Mouse (Mus musculus): ENCODE data around the gene Rhob. TPM values are rescaled to one million over a fixed set of nuclear protein-coding genes. Genes with fewer than 3 reads are reported as not detected.

Gene Rhob
- 107 and 120 TPM in 2 replicates for total RNA-seq (2015)
- total RNA-seq (2017) = 55.4 and 60.5 TPM in 2 replicates

DNA sequence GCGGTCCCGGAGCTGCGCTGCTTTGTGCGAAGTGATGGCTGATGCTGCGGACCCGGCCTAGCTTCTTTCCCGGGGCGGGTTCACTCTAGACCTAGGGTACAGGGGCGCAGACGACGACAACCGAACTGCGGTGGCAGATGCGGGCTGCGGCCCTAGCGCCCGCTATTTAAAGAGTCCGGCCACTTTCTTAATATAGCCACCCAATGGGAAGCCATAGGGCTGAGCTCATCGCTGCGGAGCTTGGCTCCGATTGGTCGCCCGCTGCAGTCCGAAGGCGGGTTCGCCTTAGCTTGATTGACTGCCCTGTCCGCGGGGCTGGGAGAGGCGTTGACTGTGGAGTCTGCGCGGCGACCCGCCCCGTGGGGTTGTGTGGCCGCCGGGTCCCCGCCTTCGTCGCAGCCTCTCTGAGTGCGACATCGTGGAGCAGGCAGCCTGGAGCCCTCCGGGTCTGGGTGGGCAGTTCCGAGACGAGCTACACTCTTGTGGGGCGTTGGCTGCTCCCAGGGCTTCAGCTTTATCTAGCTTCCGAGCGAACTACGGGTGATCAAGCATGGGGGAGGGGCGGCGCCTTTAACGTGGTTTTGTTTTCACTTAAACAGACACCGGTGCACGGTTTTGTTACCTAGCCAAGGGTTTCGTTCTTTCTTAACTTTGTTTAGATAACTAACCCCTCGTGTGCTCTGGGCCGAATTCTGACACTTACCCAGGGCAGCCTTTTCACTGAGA, at the start of gene Rhob:
Gene Rhob, minus strand, starts transcription at position 139 of the 726 bp plus-strand sequence.
- ATAC-seq (ENCODE audit: poor library complexity, severe bottlenecking) = peak; percentile 79

DNA sequence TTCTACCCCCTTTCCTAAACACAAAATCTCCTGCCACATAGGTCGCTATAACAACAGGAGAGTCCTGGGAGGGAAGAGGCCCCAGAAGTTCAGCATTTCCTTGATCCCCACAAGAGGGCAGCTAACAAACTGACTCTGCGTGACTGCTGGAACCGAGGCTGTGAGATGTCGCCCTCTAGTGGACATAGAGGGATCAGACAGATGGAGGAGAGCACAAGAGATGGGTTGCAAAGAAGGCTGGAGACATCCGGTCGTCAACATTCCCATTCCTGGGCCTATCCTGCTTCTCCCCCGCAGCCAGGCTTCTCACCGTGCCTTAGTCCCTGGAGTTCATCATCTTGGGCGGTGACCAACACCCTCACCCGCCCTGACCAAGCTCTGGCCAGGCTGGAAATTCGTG, 47.5 kb upstream of the Rhob start:
- peak; percentile 99 for ATAC-seq (ENCODE audit: poor library complexity, severe bottlenecking)

DNA sequence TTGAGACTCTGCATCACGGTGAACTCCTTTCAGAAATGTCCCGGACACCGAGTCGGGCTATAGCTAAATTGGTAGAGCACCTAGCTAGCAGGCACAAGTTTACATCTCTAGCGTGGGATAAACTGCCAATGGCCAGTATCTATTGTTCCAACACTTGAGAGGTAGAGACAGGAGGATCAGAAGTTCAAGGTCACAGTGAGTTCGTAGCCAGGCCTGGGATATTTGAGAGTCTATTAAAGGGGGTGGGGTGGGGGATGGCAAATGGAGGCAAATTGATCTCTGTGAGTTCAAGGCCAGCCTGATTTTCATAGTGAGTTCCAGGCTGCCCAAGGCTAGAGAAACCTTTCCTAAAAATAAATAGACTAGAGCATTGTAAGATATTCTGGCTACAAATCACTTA, 47.0 kb upstream of the Rhob start:
- no peak for ATAC-seq (ENCODE audit: poor library complexity, severe bottlenecking)

GRCm38 (mm10) chr12:8545066-8545610, 45.3 kb upstream of the Rhob start:
- ATAC-seq (ENCODE audit: poor library complexity, severe bottlenecking) = no peak

GRCm38 (mm10) chr12:8542371-8542770, 42.6 kb upstream of the Rhob start:
- ATAC-seq (ENCODE audit: poor library complexity, severe bottlenecking) = no peak

DNA sequence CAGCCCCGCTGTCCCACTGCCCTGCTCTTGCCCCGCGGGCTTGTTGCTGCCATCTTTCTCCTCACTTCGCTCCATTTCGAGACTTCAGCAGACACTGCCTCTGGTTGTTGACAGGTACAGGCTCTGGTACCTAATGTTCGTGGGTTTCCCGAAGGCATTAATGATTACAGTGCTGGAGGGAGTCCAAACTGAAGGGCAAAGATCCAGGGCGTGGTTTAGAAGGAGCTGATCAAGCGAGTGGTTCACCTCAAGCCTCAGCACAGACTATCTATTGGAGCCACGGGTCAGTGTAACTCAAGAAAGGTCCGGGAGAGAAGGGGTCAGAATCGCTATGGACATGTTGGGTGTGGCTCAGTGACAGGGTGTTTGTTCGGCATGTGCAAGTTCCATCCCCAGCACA, 39.7 kb upstream of the Rhob start:
- ATAC-seq (ENCODE audit: poor library complexity, severe bottlenecking) = no peak

GRCm38 (mm10) chr12:8537291-8537690, 37.5 kb upstream of the Rhob start:
- no peak for ATAC-seq (ENCODE audit: poor library complexity, severe bottlenecking)

- no peak for ATAC-seq (ENCODE audit: poor library complexity, severe bottlenecking)
Measured at GRCm38 (mm10) chr12:8536221-8536965, 36.6 kb upstream of the Rhob start.

DNA sequence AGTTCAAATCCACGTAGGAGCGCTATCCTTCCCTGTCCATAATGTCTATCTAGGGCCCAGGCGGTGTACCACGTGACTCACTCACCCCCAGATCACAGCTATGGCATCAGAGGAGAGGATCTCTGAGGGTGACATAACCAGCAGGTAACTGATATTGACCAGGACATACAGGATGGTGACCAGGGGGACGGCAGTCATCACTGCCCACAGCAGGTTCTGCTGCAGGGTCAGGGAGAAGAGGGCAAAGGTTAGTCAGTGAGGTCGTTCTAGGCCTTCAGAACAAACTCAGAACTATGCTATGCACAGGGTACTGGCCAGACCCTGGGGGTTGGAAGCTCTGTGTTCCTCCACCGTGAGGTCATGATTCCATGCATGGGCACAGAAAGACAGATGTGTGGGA, 35.8 kb upstream of the Rhob start:
- no peak for ATAC-seq (ENCODE audit: poor library complexity, severe bottlenecking)

DNA sequence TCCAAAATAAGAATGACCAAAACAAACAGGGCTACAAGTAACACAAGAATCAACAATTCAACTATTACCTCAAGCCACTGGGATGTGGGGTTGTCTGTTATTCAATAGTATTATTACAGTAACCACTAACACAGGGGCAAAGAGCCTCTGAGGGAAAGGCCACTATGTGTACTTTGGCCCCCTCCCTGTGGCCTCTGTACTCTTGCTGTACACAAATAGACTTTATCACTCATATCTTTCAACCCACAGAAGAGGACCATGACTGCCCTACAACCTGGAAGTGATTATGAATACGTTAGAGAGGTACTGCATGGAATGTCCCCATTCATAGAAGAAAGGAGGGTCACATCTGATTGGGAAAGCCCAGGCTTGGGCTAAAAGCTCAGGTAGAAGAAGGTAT, 35.1 kb upstream of the Rhob start:
- ATAC-seq (ENCODE audit: poor library complexity, severe bottlenecking) = no peak

DNA sequence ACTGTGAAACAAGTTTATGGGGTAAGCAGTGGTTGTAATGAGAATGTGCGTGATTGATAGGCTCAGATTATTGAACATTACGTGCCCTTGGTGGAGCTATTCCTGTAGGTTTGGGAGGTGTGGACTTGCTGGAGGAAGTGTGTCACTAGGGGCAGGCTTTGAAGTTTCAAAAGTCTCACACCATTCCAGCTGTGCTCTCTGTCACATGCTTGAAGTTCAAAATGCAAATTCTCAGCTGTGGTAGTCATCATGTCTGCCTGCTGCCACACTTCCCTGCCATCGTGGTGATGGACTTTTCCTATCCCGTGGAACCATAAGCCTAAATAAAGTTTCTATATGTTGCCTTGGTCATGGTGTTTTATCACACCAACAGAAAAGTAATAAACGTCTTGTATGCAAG, 28.0 kb upstream of the Rhob start:
- ATAC-seq (ENCODE audit: poor library complexity, severe bottlenecking) = no peak

DNA sequence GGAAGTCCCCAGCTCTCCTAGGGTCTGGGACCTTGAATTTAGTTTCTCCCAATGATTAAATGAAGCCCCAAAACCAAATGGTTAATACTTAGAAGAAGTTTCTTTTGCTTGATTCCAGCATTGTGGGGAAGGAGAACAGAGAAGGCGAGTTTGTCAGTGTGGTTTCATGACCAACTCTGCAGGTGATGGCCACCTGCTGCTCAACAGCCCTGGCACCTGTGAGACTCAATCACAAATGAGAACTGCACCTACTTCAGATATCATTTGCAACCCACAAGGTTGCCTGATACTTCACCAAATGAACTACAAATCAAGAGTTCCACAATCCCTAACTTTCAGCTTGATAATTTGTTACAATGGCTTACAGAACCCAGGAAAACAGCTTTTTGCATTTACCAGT, 27.4 kb upstream of the Rhob start:
- ATAC-seq (ENCODE audit: poor library complexity, severe bottlenecking) = no peak

- no peak for ATAC-seq (ENCODE audit: poor library complexity, severe bottlenecking)
Measured at GRCm38 (mm10) chr12:8524062-8524461, 24.3 kb upstream of the Rhob start.

- no peak for ATAC-seq (ENCODE audit: poor library complexity, severe bottlenecking)
Measured at GRCm38 (mm10) chr12:8522711-8523110, 22.9 kb upstream of the Rhob start.

GRCm38 (mm10) chr12:8521375-8522047, 21.7 kb upstream of the Rhob start:
- peak; percentile 95 for ATAC-seq (ENCODE audit: poor library complexity, severe bottlenecking)

GRCm38 (mm10) chr12:8519431-8520160, 19.8 kb upstream of the Rhob start:
- peak; percentile 11; the same call in 1 of the 2 replicates for ATAC-seq (ENCODE audit: poor library complexity, severe bottlenecking)

- ATAC-seq (ENCODE audit: poor library complexity, severe bottlenecking) = no peak
Measured at GRCm38 (mm10) chr12:8511037-8511882, 11.5 kb upstream of the Rhob start.

DNA sequence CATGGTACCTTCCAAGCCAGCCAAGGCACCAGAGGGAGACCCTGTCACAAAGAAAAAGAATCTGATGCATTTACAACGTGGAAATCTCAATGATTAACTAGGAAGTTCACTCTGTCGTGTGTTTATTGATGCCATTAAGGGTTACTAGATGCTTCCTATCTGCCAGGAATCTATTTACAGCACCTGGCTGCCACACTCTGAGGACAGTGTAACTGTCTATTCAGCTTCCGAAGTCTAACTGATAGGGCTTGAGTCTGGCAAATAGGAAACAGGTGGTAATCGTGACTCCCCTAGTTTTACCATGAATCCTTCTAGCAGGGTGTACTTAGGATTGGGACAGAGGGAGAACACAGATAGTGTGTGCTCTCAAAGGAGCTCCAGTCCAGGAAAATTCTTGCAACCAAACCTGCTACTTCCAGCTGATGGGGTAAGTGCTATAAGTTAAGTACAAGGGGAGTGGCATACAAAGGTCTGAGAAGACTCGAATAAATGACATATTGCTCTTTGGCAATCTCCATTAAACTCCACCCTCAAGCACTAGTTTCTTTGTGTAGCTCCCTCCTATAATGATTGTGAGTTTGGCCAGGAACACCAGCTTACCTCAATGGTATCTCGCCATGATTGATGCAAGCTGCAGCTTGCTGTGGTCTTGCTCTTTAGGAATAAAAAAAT, 10.6 kb upstream of the Rhob start:
- no peak for ATAC-seq (ENCODE audit: poor library complexity, severe bottlenecking)

DNA sequence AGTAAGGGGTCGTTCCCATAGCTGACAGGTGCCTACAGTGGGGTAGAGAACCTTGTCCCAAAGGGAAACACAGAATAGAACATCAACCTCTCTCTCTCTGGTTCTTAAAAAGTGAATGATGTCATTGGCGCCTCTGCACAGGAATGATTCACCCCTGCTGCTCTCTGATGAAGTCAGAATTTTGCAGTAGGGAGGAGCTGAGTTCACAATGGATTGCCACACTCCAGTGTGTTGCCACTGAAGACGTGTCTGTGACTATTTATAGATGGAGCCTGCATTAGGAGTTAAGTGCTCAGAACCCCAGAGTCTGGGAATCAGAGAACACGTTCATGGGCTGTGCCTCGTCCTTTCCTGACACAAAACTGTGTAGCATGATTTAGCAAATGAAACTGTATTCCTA, 9.9 kb upstream of the Rhob start:
- ATAC-seq (ENCODE audit: poor library complexity, severe bottlenecking) = peak; percentile 77

All from megakaryocyte, adult 5-6 weeks (primary cell).